Mouse (Mus musculus) CH12.LX (cell line): ENCODE data around the gene Slc9a8. TPM values are rescaled to one million over a fixed set of nuclear protein-coding genes. Genes with fewer than 3 reads are reported as not detected.

Experiments used
- DNase-seq: peaks from one replicate; pipeline ENCODE4 v3.0.0-alpha.2; 2013; ENCODE audit errors: extremely low read depth
- H3K27ac ChIP-seq: 2 replicates; pipeline ENCODE4 v1.5.1; 2012; ENCODE audit warnings: low read depth, mild to moderate bottlenecking, control low read depth, moderate library complexity; ENCODE audit not compliant: insufficient read depth
- H3K27me3 ChIP-seq: replicated peaks from 2 replicates; pipeline ENCODE3; 2012; ENCODE audit warnings: inconsistent platforms
- H3K36me3 ChIP-seq, 2 experiments: replicated peaks in 1 of 2; 2 replicates each; pipeline versions ENCODE3 to v1.6.1; 2012; ENCODE audit warnings: inconsistent platforms in 1 of 2, low read length in 1 of 2, mild to moderate bottlenecking in 1 of 2, mixed read lengths in 1 of 2, moderate library complexity in 1 of 2; ENCODE audit not compliant: control insufficient read depth in 1 of 2, insufficient read depth in 1 of 2
- H3K4me1 ChIP-seq, 2 experiments: 2 replicates each; pipeline ENCODE4 v1.6.1; 2012; ENCODE audit warnings: inconsistent platforms in 1 of 2, moderate library complexity in 1 of 2; ENCODE audit not compliant: insufficient read depth in 2 of 2, control insufficient read depth in 1 of 2
- H3K4me2 ChIP-seq: 2 replicates; pipeline ENCODE4 v1.6.1; 2012; ENCODE audit warnings: low read depth, mild to moderate bottlenecking, control low read depth; ENCODE audit not compliant: poor library complexity, insufficient read depth, severe bottlenecking
- H3K4me3 ChIP-seq, 3 experiments: fragments of 150-350 bp in 1 of 3; sonication (generic) in 1 of 3; replicated peaks in 1 of 3; 2 replicates each; pipeline versions ENCODE3 to v1.5.1; 2011 to 2012; ENCODE audit warnings: low read depth in 2 of 3, low read length in 2 of 3, mild to moderate bottlenecking in 2 of 3, moderate library complexity in 2 of 3, control low read depth in 1 of 3, improper control_type of control experiment in 1 of 3, inconsistent platforms in 1 of 3, mixed read lengths in 1 of 3; ENCODE audit not compliant: poor library complexity in 1 of 3
- H3K79me2 ChIP-seq: replicated peaks from 2 replicates; pipeline ENCODE4 v1.6.1; 2012; ENCODE audit warnings: mild to moderate bottlenecking, moderate library complexity; ENCODE audit not compliant: control insufficient read depth, poor library complexity, insufficient read depth, severe bottlenecking; ENCODE audit errors: extremely low read depth
- H3K9ac ChIP-seq: 2 replicates; pipeline ENCODE4 v1.6.1; 2012; ENCODE audit warnings: low read depth, mild to moderate bottlenecking, control low read depth, moderate library complexity; ENCODE audit not compliant: insufficient read depth
- H3K9me3 ChIP-seq: replicated peaks from 2 replicates; pipeline ENCODE3; 2012; ENCODE audit warnings: low read length, inconsistent platforms, mixed read lengths
- CHD1 ChIP-seq: IDR thresholded peaks from 2 replicates; pipeline ENCODE4 v1.6.1; 2012; ENCODE audit warnings: low read depth, low read length, improper control_type of control experiment, inconsistent platforms
- CTCF ChIP-seq, 2 experiments: IDR thresholded peaks in 1 of 2; conservative IDR thresholded peaks in 1 of 2; 2 replicates each; pipeline ENCODE4 v1.5.1; 2011 to 2012; ENCODE audit warnings: low read depth in 2 of 2, low read length in 2 of 2, improper control_type of control experiment in 1 of 2, inconsistent platforms in 1 of 2, mild to moderate bottlenecking in 1 of 2, moderate library complexity in 1 of 2
- E2F4 ChIP-seq: IDR thresholded peaks from 2 replicates; pipeline ENCODE4 v1.6.1; 2011; ENCODE audit warnings: low read depth, low read length, improper control_type of control experiment; ENCODE audit not compliant: insufficient replicate concordance
- ELF1 ChIP-seq: IDR thresholded peaks from 2 replicates; pipeline ENCODE4 v1.6.1; 2014; ENCODE audit warnings: low read depth, mild to moderate bottlenecking, inconsistent platforms, low read length, improper control_type of control experiment
- EP300 ChIP-seq: IDR thresholded peaks from 2 replicates; pipeline ENCODE4 v1.6.1; 2011; ENCODE audit warnings: low read length, improper control_type of control experiment
- HCFC1 ChIP-seq: IDR thresholded peaks from 2 replicates; pipeline ENCODE4 v1.6.1; 2012; ENCODE audit warnings: low read depth, mild to moderate bottlenecking, inconsistent platforms, low read length, improper control_type of control experiment
- IRF4 ChIP-seq: IDR thresholded peaks from 2 replicates; pipeline ENCODE4 v1.6.1; 2014; ENCODE audit warnings: low read depth, mild to moderate bottlenecking, inconsistent platforms, low read length, improper control_type of control experiment
- JUN ChIP-seq: IDR thresholded peaks from 2 replicates; pipeline ENCODE4 v1.6.1; 2011; ENCODE audit warnings: low read depth, mild to moderate bottlenecking, low read length, improper control_type of control experiment, moderate library complexity; ENCODE audit not compliant: insufficient read depth
- JUND ChIP-seq: conservative IDR thresholded peaks from 2 replicates; pipeline ENCODE4 v1.6.1; 2011; ENCODE audit warnings: low read depth, low read length, improper control_type of control experiment
- KAT2A ChIP-seq: IDR thresholded peaks from 2 replicates; pipeline ENCODE4 v1.6.1; 2012; ENCODE audit warnings: low read length, improper control_type of control experiment, inconsistent platforms; ENCODE audit not compliant: insufficient replicate concordance
- MAFK ChIP-seq: IDR thresholded peaks from 2 replicates; pipeline ENCODE4 v1.6.1; 2011; ENCODE audit warnings: low read length, improper control_type of control experiment; ENCODE audit not compliant: insufficient replicate concordance
- MAX ChIP-seq: IDR thresholded peaks from 2 replicates; pipeline ENCODE4 v1.6.1; 2011; ENCODE audit warnings: low read length, improper control_type of control experiment
- MAZ ChIP-seq: IDR thresholded peaks from 2 replicates; pipeline ENCODE4 v1.6.1; 2012; ENCODE audit warnings: low read depth, mild to moderate bottlenecking, inconsistent platforms, low read length, improper control_type of control experiment, moderate library complexity
- MYC ChIP-seq: IDR thresholded peaks from 2 replicates; pipeline ENCODE4 v1.6.1; 2011; ENCODE audit warnings: low read depth, mild to moderate bottlenecking, improper control_type of control experiment, low read length
- NELFE ChIP-seq: IDR thresholded peaks from 2 replicates; pipeline ENCODE4 v1.6.1; 2011; ENCODE audit warnings: low read depth, low read length, improper control_type of control experiment
- NRF1 ChIP-seq: IDR thresholded peaks from 2 replicates; pipeline ENCODE4 v1.6.1; 2014; ENCODE audit warnings: low read depth, mild to moderate bottlenecking, inconsistent platforms, low read length, improper control_type of control experiment, moderate library complexity
- PAX5 ChIP-seq: IDR thresholded peaks from 2 replicates; pipeline ENCODE4 v1.6.1; 2012; ENCODE audit warnings: low read length, inconsistent platforms, mixed read lengths
- POLR2AphosphoS2 ChIP-seq: IDR thresholded peaks from 2 replicates; pipeline ENCODE4 v1.6.1; 2011; ENCODE audit warnings: low read depth, low read length, improper control_type of control experiment
- RAD21 ChIP-seq: IDR thresholded peaks from 2 replicates; pipeline ENCODE4 v1.6.1; 2011; ENCODE audit warnings: low read depth, mild to moderate bottlenecking, low read length, improper control_type of control experiment, moderate library complexity
- SIN3A ChIP-seq: IDR thresholded peaks from 2 replicates; pipeline ENCODE4 v1.6.1; 2012; ENCODE audit warnings: low read length, improper control_type of control experiment, inconsistent platforms
- TBP ChIP-seq: conservative IDR thresholded peaks from 2 replicates; pipeline ENCODE4 v1.6.1; 2011; ENCODE audit warnings: low read depth, low read length, improper control_type of control experiment
- TCF12 ChIP-seq: IDR thresholded peaks from 2 replicates; pipeline ENCODE4 v1.6.1; 2014; ENCODE audit warnings: low read depth, mild to moderate bottlenecking, inconsistent platforms, low read length, improper control_type of control experiment
- UBTF ChIP-seq: IDR thresholded peaks from 2 replicates; pipeline ENCODE4 v1.6.1; 2012; ENCODE audit warnings: low read depth, mild to moderate bottlenecking, inconsistent platforms, low read length, improper control_type of control experiment, moderate library complexity
- USF2 ChIP-seq: conservative IDR thresholded peaks from 2 replicates; pipeline ENCODE4 v1.6.1; 2011; ENCODE audit warnings: low read depth, low read length, improper control_type of control experiment
- ZC3H11A ChIP-seq: IDR thresholded peaks from 2 replicates; pipeline ENCODE4 v1.6.1; 2012; ENCODE audit warnings: low read depth, mild to moderate bottlenecking, inconsistent platforms, low read length, improper control_type of control experiment
- ZKSCAN1 ChIP-seq: IDR thresholded peaks from 2 replicates; pipeline ENCODE4 v1.6.1; 2012; ENCODE audit warnings: low read depth, inconsistent platforms, low read length, improper control_type of control experiment, borderline replicate concordance
- ZMIZ1 ChIP-seq: IDR thresholded peaks from 2 replicates; pipeline ENCODE4 v1.6.1; 2012; ENCODE audit warnings: low read depth, mild to moderate bottlenecking, inconsistent platforms, low read length, improper control_type of control experiment
- ZNF384 ChIP-seq: IDR thresholded peaks from 2 replicates; pipeline ENCODE4 v1.6.1; 2012; ENCODE audit warnings: low read depth, low read length, improper control_type of control experiment, inconsistent platforms
- dilution Hi-C: fragments of 300-500 bp; cut with MboI; formaldehyde crosslinking; loops from 2 replicates; pipeline ENCODE4 v1.14.3; 2020; ENCODE audit warnings: low sequenced_read_pairs; ENCODE audit not compliant: extremely low pct_unique_long_range_greater_than_20kb, extremely low pct_ligation_motif_present
- in situ Hi-C: fragments of 300-500 bp; cut with MboI; formaldehyde crosslinking; loops from 3 replicates; pipeline ENCODE4 v1.14.3; 2019; ENCODE audit warnings: low sequenced_read_pairs, low pct_ligation_motif_present, low pct_unique_long_range_greater_than_20kb, mixed read lengths
- polyA plus RNA-seq: library from polyadenylated mRNA; unstranded; fragments of >175 nt; gene quantifications from 2 replicates; pipeline ENCODE4 v1.2.1, GENCODE M21; 2012; ENCODE audit warnings: low read depth; ENCODE audit not compliant: insufficient read length
- total RNA-seq, 2 experiments: library from RNA; depleted of rRNA; stranded (reverse); fragments of 300-350 nt in 1 of 2; fragments of >200 nt in 1 of 2; gene quantifications; 2 replicates each; pipeline ENCODE4 v1.2.3; 2012 to 2014

Slc9a8 gene
- total and polyA plus RNA-seq, 3 experiments: 14.5 to 26.0 (median 25.0) TPM

GRCm38 (mm10) chr2:167447207-167447606, 25.7 kb downstream of the Slc9a8 start:
- DNase-seq: no peak
- dilution Hi-C loops: no loop called here

GRCm38 (mm10) chr2:167447629-167448028, 26.1 kb downstream of the Slc9a8 start:
- TF ChIP-seq SIN3A (no peak), PAX5 (no peak), RAD21 (no peak), MAZ (no peak), CTCF (conservative IDR thresholded peaks at IDR 0.05 in 1 of 2, IDR thresholded peaks at IDR 0.05 in 1 of 2; ENCODE audit: low read depth in 2 of 2, low read length in 2 of 2) (no peak), JUN (no peak), E2F4 (no peak), ZMIZ1 (no peak), JUND (no peak), MYC (no peak), USF2 (no peak), ELF1 (no peak), HCFC1 (no peak), NRF1 (no peak)
- TF ChIP-seq, all 38 proteins: peak for 0
- in situ Hi-C loops: no loop called here
- no peak for DNase-seq

More at GRCm38 (mm10) chr2:167447207-167447606, 25.7 kb downstream of the Slc9a8 start:
- no peaks in the 10 kb centered on the region for H3K79me2 ChIP-seq
- no peaks in the 10 kb centered on the region for H3K27me3 ChIP-seq
- in situ Hi-C loops: no loop called here
- no peak overlapping the region for H3K4me3 ChIP-seq
- H3K9me3 ChIP-seq: no peaks in the 10 kb centered on the region
- no peak for TF ChIP-seq UBTF
- TF ChIP-seq HCFC1: no peak
- TF ChIP-seq CHD1: no peak
- no peak for TF ChIP-seq ZC3H11A
- TF ChIP-seq TCF12: no peak
- TF ChIP-seq KAT2A: no peak
- TF ChIP-seq ZKSCAN1: no peak
- TF ChIP-seq EP300: no peak
- no peak for TF ChIP-seq ZNF384
- no peak for TF ChIP-seq CTCF (conservative IDR thresholded peaks at IDR 0.05 in 1 of 2, IDR thresholded peaks at IDR 0.05 in 1 of 2; ENCODE audit: low read depth in 2 of 2, low read length in 2 of 2)
- TF ChIP-seq ZMIZ1: no peak
- no peak for TF ChIP-seq MAFK
- TF ChIP-seq IRF4: no peak
- no peak for TF ChIP-seq MAX
- no peak for TF ChIP-seq TBP
- TF ChIP-seq POLR2AphosphoS2: no peak
- no peak for TF ChIP-seq NELFE
- H3K27ac ChIP-seq: peak overlapping the region; percentile 73
- no peak overlapping the region for H3K4me2 ChIP-seq
- H3K4me1 ChIP-seq: peaks cover 19 to 47% of the 10 kb centered on the region in 2 experiments
- H3K36me3 ChIP-seq: peaks cover 64 to 83% of the 10 kb centered on the region in 2 experiments
- H3K9ac ChIP-seq: no peak overlapping the region; the same call in 1 of the 2 replicates

More at GRCm38 (mm10) chr2:167447629-167448028, 26.1 kb downstream of the Slc9a8 start:
- no peaks in the 10 kb centered on the region for H3K79me2 ChIP-seq
- H3K4me1 ChIP-seq: peaks cover 19 to 47% of the 10 kb centered on the region in 2 experiments
- peak overlapping the region; percentile 25; the same call in 1 of the 2 replicates for H3K27ac ChIP-seq
- no peak overlapping the region for H3K4me2 ChIP-seq
- H3K9me3 ChIP-seq: no peaks in the 10 kb centered on the region
- H3K9ac ChIP-seq: no peak overlapping the region
- H3K4me3 ChIP-seq: no peak overlapping the region
- H3K36me3 ChIP-seq: peaks cover 64 to 81% of the 10 kb centered on the region in 2 experiments
- dilution Hi-C loops: no loop called here
- no peaks in the 10 kb centered on the region for H3K27me3 ChIP-seq
